Mouse (Mus musculus): ENCODE measurements at regions not wholly inside any gene's neighbourhood (a gene's known extent, or its start where the extent isn't known, plus 50 kb on each side); places are given as distances from the start of the nearest gene placed in this dataset.
A peak's percentile ranks its signal among the peaks of the same experiment; 100 is the strongest.

GRCm38 (mm10) chr2:61221676-61222075 lies 258.7 kb upstream of the Rbms1 start:
- no peak for TF ChIP-seq CTCF (IDR thresholded peaks at IDR 0.05; ENCODE audit: low read depth)
- H3K4me1 ChIP-seq (ENCODE audit: insufficient read depth): no peaks in the 10 kb centered on the region; the same call in 1 of the 2 replicates
- H3K27ac ChIP-seq (ENCODE audit: low read depth): no peak overlapping the region
- no peak for ATAC-seq (ENCODE audit: insufficient read depth)
- no peak overlapping the region for H3K4me2 ChIP-seq
- no peaks in the 10 kb centered on the region for H3K9me3 ChIP-seq (ENCODE audit: low read depth, low read length)
- no peaks in the 10 kb centered on the region for H3K36me3 ChIP-seq (ENCODE audit: insufficient read depth)
- H3K9ac ChIP-seq: no peak overlapping the region
- H3K27me3 ChIP-seq (ENCODE audit: insufficient read depth, low read length): no peaks in the 10 kb centered on the region
- DNase-seq: peak; percentile 69
- H3K4me3 ChIP-seq (ENCODE audit: low read depth, low read length): no peak overlapping the region
- WGBS: 43% methylated on average over 3 of the region's 3 CpGs

GRCm38 (mm10) chr2:61221157-61221556 lies 258.2 kb upstream of the Rbms1 start:
- Histone ChIP-seq H3K27me3 (ENCODE audit: insufficient read depth, low read length) (no peaks in the 10 kb centered on the region), H3K4me1 (ENCODE audit: insufficient read depth) (no peaks in the 10 kb centered on the region; the same call in 1 of the 2 replicates), H3K36me3 (ENCODE audit: insufficient read depth) (no peaks in the 10 kb centered on the region), H3K4me2 (no peak overlapping the region), H3K9ac (no peak overlapping the region), H3K4me3 (ENCODE audit: low read depth, low read length) (no peak overlapping the region), H3K27ac (ENCODE audit: low read depth) (no peak overlapping the region), H3K9me3 (ENCODE audit: low read depth, low read length) (no peaks in the 10 kb centered on the region)
- WGBS: 78% methylated on average over 2 of the region's 2 CpGs
- no peak for TF ChIP-seq CTCF (IDR thresholded peaks at IDR 0.05; ENCODE audit: low read depth)
- DNase-seq (no peak), ATAC-seq (ENCODE audit: insufficient read depth) (no peak)

- WGBS: 89% methylated on average over 1 of the region's 1 CpGs
- Histone ChIP-seq H3K9ac (no peak overlapping the region), H3K4me3 (ENCODE audit: low read depth, low read length) (no peak overlapping the region), H3K4me1 (ENCODE audit: insufficient read depth) (no peaks in the 10 kb centered on the region), H3K4me2 (no peak overlapping the region), H3K27me3 (ENCODE audit: insufficient read depth, low read length) (no peaks in the 10 kb centered on the region), H3K36me3 (ENCODE audit: insufficient read depth) (no peaks in the 10 kb centered on the region), H3K27ac (ENCODE audit: low read depth) (no peak overlapping the region), H3K9me3 (ENCODE audit: low read depth, low read length) (no peaks in the 10 kb centered on the region)
- no peak for TF ChIP-seq CTCF (IDR thresholded peaks at IDR 0.05; ENCODE audit: low read depth)
- no peak for ATAC-seq (ENCODE audit: insufficient read depth)
- no peak for DNase-seq
Measured at GRCm38 (mm10) chr2:61213951-61214350, 251.0 kb upstream of the Rbms1 start.

GRCm38 (mm10) chr2:61201387-61201786 lies 238.4 kb upstream of the Rbms1 start:
- Histone ChIP-seq H3K36me3 (ENCODE audit: insufficient read depth) (no peaks in the 10 kb centered on the region), H3K27me3 (ENCODE audit: insufficient read depth, low read length) (no peaks in the 10 kb centered on the region), H3K9ac (no peak overlapping the region), H3K4me1 (ENCODE audit: insufficient read depth) (no peaks in the 10 kb centered on the region), H3K27ac (ENCODE audit: low read depth) (no peak overlapping the region), H3K4me3 (ENCODE audit: low read depth, low read length) (no peak overlapping the region), H3K9me3 (ENCODE audit: low read depth, low read length) (no peaks in the 10 kb centered on the region), H3K4me2 (no peak overlapping the region)
- TF ChIP-seq CTCF (IDR thresholded peaks at IDR 0.05; ENCODE audit: low read depth): no peak
- ATAC-seq (ENCODE audit: insufficient read depth): no peak
- peak; percentile 19 for DNase-seq

- H3K9ac ChIP-seq: no peak overlapping the region
- WGBS: 17% methylated on average over 2 of the region's 2 CpGs
- ATAC-seq (ENCODE audit: insufficient read depth): no peak
Measured at GRCm38 (mm10) chr2:61193976-61194375, 231.0 kb upstream of the Rbms1 start.

GRCm38 (mm10) chr2:61182424-61182979 lies 219.5 kb upstream of the Rbms1 start:
- no peaks in the 10 kb centered on the region for H3K36me3 ChIP-seq (ENCODE audit: insufficient read depth)
- no peak overlapping the region for H3K9ac ChIP-seq
- H3K4me1 ChIP-seq (ENCODE audit: insufficient read depth): no peaks in the 10 kb centered on the region
- WGBS: 39% methylated on average over 8 of the region's 8 CpGs
- H3K9me3 ChIP-seq (ENCODE audit: low read depth, low read length): no peaks in the 10 kb centered on the region
- DNase-seq: peak; percentile 80
- no peak overlapping the region for H3K4me2 ChIP-seq
- no peak for TF ChIP-seq CTCF (IDR thresholded peaks at IDR 0.05; ENCODE audit: low read depth)
- ATAC-seq (ENCODE audit: insufficient read depth): peak; percentile 58; the same call in 1 of the 2 replicates
- no peak overlapping the region for H3K4me3 ChIP-seq (ENCODE audit: low read depth, low read length)
- H3K27ac ChIP-seq (ENCODE audit: low read depth): no peak overlapping the region
- no peaks in the 10 kb centered on the region for H3K27me3 ChIP-seq (ENCODE audit: insufficient read depth, low read length)

More at GRCm38 (mm10) chr2:61193976-61194375, 231.0 kb upstream of the Rbms1 start:
- no peak for TF ChIP-seq CTCF (IDR thresholded peaks at IDR 0.05; ENCODE audit: low read depth)
- no peak for DNase-seq
- Histone ChIP-seq H3K36me3 (ENCODE audit: insufficient read depth) (no peaks in the 10 kb centered on the region), H3K27ac (ENCODE audit: low read depth) (no peak overlapping the region), H3K4me3 (ENCODE audit: low read depth, low read length) (no peak overlapping the region), H3K4me1 (ENCODE audit: insufficient read depth) (no peaks in the 10 kb centered on the region), H3K27me3 (ENCODE audit: insufficient read depth, low read length) (no peaks in the 10 kb centered on the region), H3K9me3 (ENCODE audit: low read depth, low read length) (no peaks in the 10 kb centered on the region), H3K4me2 (no peak overlapping the region)

GRCm38 (mm10) chr2:61177801-61178200 lies 214.8 kb upstream of the Rbms1 start:
- H3K4me3 ChIP-seq (ENCODE audit: low read depth, low read length): no peak overlapping the region
- WGBS: 50% methylated on average over 2 of the region's 2 CpGs
- H3K36me3 ChIP-seq (ENCODE audit: insufficient read depth): no peaks in the 10 kb centered on the region
- H3K27me3 ChIP-seq (ENCODE audit: insufficient read depth, low read length): no peaks in the 10 kb centered on the region
- no peak overlapping the region for H3K4me2 ChIP-seq
- no peaks in the 10 kb centered on the region for H3K9me3 ChIP-seq (ENCODE audit: low read depth, low read length)
- ATAC-seq (ENCODE audit: insufficient read depth) (no peak), DNase-seq (no peak)
- H3K4me1 ChIP-seq (ENCODE audit: insufficient read depth): 0 out of 2 replicates have a peak, but pooled peaks cover 5% of the 10 kb centered on the region
- H3K9ac ChIP-seq: no peak overlapping the region
- H3K27ac ChIP-seq (ENCODE audit: low read depth): no peak overlapping the region
- TF ChIP-seq CTCF (IDR thresholded peaks at IDR 0.05; ENCODE audit: low read depth): no peak
